22 mouse cellular contexts compared by ENCODE assay signal in genomic region chr14:62273604-62274003, GRCm38 (mm10). TPM values are rescaled to one million over a fixed set of nuclear protein-coding genes. Genes with fewer than 3 reads are reported as not detected.
DNase-seq lines count a peak whose midpoint lies in the region; ATAC-seq lines count a peak whose summit lies in the region.
"Had no signal": no experiment of that assay in that cellular context is flagged by ENCODE, and none has a peak within 500 bp of the region (broad histone marks: within the 10 kb centered on the region; RNA-seq: fewer than 3 reads in every experiment).

No protein-coding gene starts in this region.

- peak; percentile 6 for DNase-seq in adrenal gland, adult 2 months
- no peak for DNase-seq in adrenal gland, adult 18-20 months (ENCODE audit: low spot score in 2 of 2)
- peak; percentile 16 for DNase-seq in gastrocnemius, postnatal 25 days
- DNase-seq in gastrocnemius, postnatal 14 days: no peak
- peak; percentile 81 for DNase-seq in Muller cell, postnatal 12 days (ENCODE audit: inconsistent ontology term)
- peak; percentile 46 for DNase-seq in skeletal muscle tissue, adult 2 months (ENCODE audit: low read depth, low spot score)
- no peak for DNase-seq in heart, postnatal 25 days (ENCODE audit: low spot score)
- DNase-seq: adrenal gland, adult 8-10 months; adrenal gland, postnatal 25 days; B cell, adult 2 months; cerebellum, adult 18-20 months; cerebellum, adult 9-10 months; cerebellum, postnatal 14 days; forebrain, postnatal 0 days; gastrocnemius, postnatal 36 days; heart, adult 11 months; heart, postnatal 14 days; kidney, adult 8-10 months had no signal

- intact Hi-C loops in gastrocnemius, postnatal 14 days (cut with DNase I; ENCODE audit: low total_unique reads): no loop called here
- intact Hi-C loops in heart, postnatal 25 days (cut with DNase I): no loop called here

- ATAC-seq in megakaryocyte, adult 5-6 weeks (ENCODE audit: poor library complexity, severe bottlenecking): no peak
- ATAC-seq: forebrain, embryonic 14.5 days; forebrain, postnatal 0 days; intestine, postnatal 0 days had no signal

RNA-seq across cellular contexts. Expression of gene Rnaseh2b, which starts 18.8 kb away (rescaled TPM):
- total RNA-seq in adrenal gland, adult 2 months (2021): 10 to 100 TPM; 15.0 to 17.3 TPM
- 0.65 and 0.92 TPM in 2 replicates for polyA plus RNA-seq in adrenal gland, adult 2 months (2012; rRNA removed)
- 10 to 100 TPM in 1 of 2 experiments, 1 to 10 TPM in 1; 9.3 to 15.4 TPM for total RNA-seq in adrenal gland, adult 18-20 months (2021)
- total RNA-seq in gastrocnemius, postnatal 25 days (2021): 1 to 10 TPM; 3.9 to 6.1 TPM
- total RNA-seq in gastrocnemius, postnatal 14 days (2021): 1 to 10 TPM; 4.3 to 5.6 TPM
- 96.0 and 106 TPM in 2 replicates for total RNA-seq in megakaryocyte, adult 5-6 weeks (2015)
- total RNA-seq in megakaryocyte, adult 5-6 weeks (2017): 60.5 and 61.5 TPM in 2 replicates
- 10 to 100 TPM in 1 of 2 experiments, 1 to 10 TPM in 1; 9.9 to 11.1 TPM for total RNA-seq in heart, postnatal 25 days (2021)

RNA-seq across cellular contexts. Expression of gene Dleu7, which starts 19.2 kb away (rescaled TPM):
- total RNA-seq in adrenal gland, adult 2 months (2021): under 1 TPM in 1 of 2 experiments, not detected in 1; 0.24 TPM
- polyA plus RNA-seq in adrenal gland, adult 2 months (2012; rRNA removed): 0.20 TPM in 1 of 2 replicates, not detected in the other
- total RNA-seq in adrenal gland, adult 18-20 months (2021): not detected
- total RNA-seq in gastrocnemius, postnatal 25 days (2021): not detected
- total RNA-seq in gastrocnemius, postnatal 14 days (2021): not detected
- total RNA-seq in megakaryocyte, adult 5-6 weeks (2015): 0.25 TPM in 1 of 2 replicates, not detected in the other
- total RNA-seq in megakaryocyte, adult 5-6 weeks (2017): not detected in 2 replicates
- under 1 TPM in 1 of 2 experiments, not detected in 1; 0.20 TPM for total RNA-seq in heart, postnatal 25 days (2021)
- total RNA-seq: adrenal gland, postnatal 25 days; gastrocnemius, postnatal 36 days; MEL had no signal

Comparison
In these comparisons a context has a peak if more than half of its experiments do, and no peak if none do; other contexts are left out.
1. DNase-seq: peak in adrenal gland, adult 2 months (single experiment), gastrocnemius, postnatal 25 days (single experiment), Muller cell, postnatal 12 days (single experiment) and skeletal muscle tissue, adult 2 months (single experiment); none in adrenal gland, adult 18-20 months (0 of 2), gastrocnemius, postnatal 14 days (single experiment) and heart, postnatal 25 days (single experiment).